Mouse (Mus musculus) macrophage (primary cell): ENCODE results near the gene Sectm1a. TPM values are rescaled to one million over a fixed set of nuclear protein-coding genes. Genes with fewer than 3 reads are reported as not detected.
"Not testable (repeated sequence)": the region's sequence is repeated elsewhere in the genome, so short reads cannot be mapped to it uniquely, and the experiment has no call there.

Experiments
- H3K27ac ChIP-seq: fragments of 350-480 bp; formaldehyde crosslinking; 2 replicates; pipeline ENCODE4 v1.9.0; 2021
- H3K36me3 ChIP-seq: fragments of 350-480 bp; formaldehyde crosslinking; 2 replicates; pipeline ENCODE4 v1.9.0; 2021; ENCODE audit errors: inconsistent target
- H3K4me3 ChIP-seq: fragments of 350-480 bp; formaldehyde crosslinking; 2 replicates; pipeline ENCODE4 v1.9.0; 2021; ENCODE audit errors: inconsistent target
- H3K79me2 ChIP-seq: fragments of 350-480 bp; formaldehyde crosslinking; 2 replicates; pipeline ENCODE4 v1.9.0; 2021; ENCODE audit errors: inconsistent target
- WGBS: methylation state at CpG from one replicate; pipeline ENCODE4 v1.1.7; 2026; ENCODE audit warnings: inconsistent platforms; ENCODE audit not compliant: missing documents; 5-methylcytosine and 5-hydroxymethylcytosine counted together
- polyA plus RNA-seq: library from polyadenylated mRNA; stranded (reverse); fragments of 250-400 nt; gene quantifications from 3 replicates; pipeline ENCODE4 v1.2.4, GENCODE M21; 2018; ENCODE audit warnings: inconsistent platforms

Sectm1a gene
- polyA plus RNA-seq, 1 experiment from 2014 or later: not detected

DNA sequence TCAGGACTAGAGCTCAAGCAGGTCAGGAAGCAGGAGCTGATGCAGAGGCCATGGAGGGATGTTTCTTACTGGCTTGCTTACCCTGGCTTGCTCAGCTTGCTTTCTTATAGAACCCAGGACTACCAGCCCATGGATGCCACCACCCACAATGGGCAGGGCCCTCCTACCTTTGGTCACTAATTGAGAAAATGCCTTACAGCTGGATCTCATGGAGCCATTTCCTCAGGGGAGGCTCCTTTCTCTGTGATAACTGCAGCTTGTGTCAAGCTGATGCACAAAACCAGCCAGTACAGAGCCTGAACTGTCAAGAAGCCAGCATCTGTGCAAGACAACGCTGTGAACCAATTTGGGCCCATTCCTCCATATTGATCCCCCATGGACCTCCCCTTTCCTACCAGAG, 26.2 kb upstream of the Sectm1a start:
- not testable (repeated sequence) for H3K4me3 ChIP-seq, H3K36me3 ChIP-seq, H3K79me2 ChIP-seq, H3K27ac ChIP-seq
- 88% methylated on average over 1 of the region's 1 CpGs for WGBS

DNA sequence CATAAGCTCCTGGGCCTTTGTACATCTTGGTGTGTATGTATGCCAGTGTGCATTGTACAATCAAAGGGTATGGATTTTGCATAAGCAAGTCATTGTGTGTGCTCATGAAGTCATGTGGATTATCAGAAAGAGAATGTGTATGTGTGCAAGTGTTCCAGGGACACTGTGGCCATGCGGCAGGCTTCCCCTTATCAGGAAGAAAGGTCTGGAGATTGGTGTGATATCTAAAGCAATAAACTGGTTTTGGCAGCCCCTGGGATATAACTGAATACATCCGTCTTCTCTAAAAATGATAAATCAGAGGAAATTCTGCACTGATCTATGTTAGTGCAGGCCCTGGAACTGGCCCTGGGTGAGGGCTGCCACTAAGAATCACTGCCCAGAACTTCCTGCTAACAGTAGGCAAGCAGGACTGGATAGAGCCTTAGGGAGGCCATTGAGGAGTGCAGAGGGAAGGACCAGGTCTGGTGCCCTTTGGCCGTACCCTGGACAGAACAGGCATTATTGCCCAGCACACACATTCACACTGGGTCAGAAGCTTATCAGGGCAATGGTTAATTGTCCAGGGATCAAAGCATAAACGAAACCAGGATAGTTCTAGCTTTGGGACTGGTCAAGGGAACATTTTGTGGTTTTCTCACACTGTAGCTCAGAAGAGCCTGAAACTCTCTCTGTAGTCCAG, 20.2 kb upstream of the Sectm1a start:
- 84% methylated on average over 4 of the region's 4 CpGs for WGBS
- Histone ChIP-seq H3K36me3 (no peaks in the 10 kb centered on the region), H3K27ac (no peak overlapping the region), H3K4me3 (no peak overlapping the region), H3K79me2 (no peaks in the 10 kb centered on the region)

DNA sequence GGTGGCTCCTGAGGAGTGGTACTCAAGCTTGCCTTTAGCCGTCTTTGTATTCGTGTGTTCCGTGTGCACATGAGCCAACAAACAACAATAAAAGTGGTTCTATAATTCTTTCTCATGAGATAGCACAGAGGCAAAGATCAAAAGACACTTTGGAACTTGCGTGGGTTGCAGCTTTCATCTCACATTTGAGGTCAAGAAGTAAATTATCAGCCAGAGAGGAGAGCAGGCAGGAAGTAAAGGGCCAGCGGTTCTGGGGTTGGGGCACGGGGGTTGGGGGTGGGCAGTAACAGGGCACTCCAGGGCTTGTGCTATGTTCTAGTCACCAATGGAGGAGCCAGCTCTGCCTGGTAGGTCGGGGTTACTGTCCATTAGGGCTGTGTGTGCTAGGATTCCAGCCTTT, 19.7 kb upstream of the Sectm1a start:
- H3K27ac ChIP-seq: no peak overlapping the region
- H3K36me3 ChIP-seq: no peaks in the 10 kb centered on the region
- 72% methylated on average over 7 of the region's 7 CpGs for WGBS
- no peak overlapping the region for H3K4me3 ChIP-seq
- no peaks in the 10 kb centered on the region for H3K79me2 ChIP-seq

DNA sequence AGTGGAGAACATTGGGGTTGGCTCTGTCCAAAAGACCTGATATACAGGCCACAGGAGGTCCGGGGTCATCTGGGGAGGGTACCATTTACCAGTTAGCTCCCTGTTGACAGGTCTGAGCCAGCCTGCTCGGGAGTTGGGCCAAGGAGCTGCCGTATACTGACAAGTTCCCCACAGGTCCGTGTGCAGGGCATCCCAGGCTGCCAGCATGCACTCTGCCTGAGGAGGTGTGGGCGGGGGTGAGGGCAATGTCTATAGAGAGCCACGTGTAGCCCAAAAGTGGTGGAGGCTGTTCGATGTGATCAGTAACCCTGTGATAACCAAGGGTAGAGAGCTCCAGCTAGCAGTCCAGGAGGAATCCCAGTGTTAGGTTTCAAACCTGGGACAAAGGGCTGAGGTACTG, 18.7 kb upstream of the Sectm1a start:
- H3K4me3 ChIP-seq: no peak overlapping the region
- WGBS: 46% methylated on average over 7 of the region's 7 CpGs
- H3K36me3 ChIP-seq: no peaks in the 10 kb centered on the region
- H3K27ac ChIP-seq: no peak overlapping the region
- H3K79me2 ChIP-seq: no peaks in the 10 kb centered on the region

DNA sequence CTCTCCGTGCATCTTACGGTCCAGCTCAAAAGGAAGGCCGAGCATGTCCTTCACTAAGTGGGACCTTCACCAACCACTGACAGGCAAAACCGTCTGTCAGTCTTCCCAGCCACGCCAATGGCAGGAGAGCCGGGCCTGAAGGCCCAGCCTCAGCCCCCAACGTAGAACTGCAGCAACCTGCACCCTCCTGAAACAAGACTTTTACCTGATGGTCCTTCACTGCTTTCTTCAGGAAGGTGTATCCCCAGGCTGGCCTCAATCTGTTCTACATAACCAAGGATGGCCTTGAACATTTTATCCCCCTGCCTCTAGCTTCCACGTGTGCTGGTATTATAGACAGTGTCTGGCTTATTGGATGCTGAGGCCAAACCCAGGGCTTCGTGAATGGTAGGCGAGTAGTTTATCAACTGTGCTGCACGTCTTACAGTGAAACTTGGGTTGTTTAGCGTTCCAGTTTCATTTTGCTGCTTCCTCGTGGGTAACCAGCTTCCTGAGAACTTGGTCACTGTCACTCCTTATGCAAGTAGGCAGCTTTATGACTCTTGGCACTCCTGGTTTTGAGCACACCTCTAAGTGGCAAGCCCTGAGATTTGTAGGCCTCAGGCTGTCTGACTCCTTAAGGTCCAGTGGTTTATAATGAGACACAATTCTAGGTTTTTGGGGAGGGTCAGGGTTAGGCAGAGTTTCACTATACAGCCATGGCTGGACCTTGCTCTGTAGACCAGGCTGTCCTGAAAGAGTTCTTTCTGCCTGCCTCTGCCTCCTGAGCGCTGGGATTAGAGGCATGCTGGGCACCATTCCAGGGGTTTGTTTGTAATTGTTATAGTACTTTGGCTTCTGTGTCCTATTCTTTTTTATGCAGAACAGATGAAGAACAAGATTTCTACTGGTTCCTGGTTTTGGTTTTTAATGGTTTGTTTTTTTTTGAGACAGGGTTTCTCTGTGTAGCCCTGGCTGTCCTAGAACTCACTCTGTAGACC, 11.9 kb upstream of the Sectm1a start:
- no peak overlapping the region for H3K27ac ChIP-seq
- H3K79me2 ChIP-seq: no peaks in the 10 kb centered on the region
- WGBS: 72% methylated on average over 14 of the region's 14 CpGs
- no peaks in the 10 kb centered on the region for H3K36me3 ChIP-seq
- no peak overlapping the region for H3K4me3 ChIP-seq

DNA sequence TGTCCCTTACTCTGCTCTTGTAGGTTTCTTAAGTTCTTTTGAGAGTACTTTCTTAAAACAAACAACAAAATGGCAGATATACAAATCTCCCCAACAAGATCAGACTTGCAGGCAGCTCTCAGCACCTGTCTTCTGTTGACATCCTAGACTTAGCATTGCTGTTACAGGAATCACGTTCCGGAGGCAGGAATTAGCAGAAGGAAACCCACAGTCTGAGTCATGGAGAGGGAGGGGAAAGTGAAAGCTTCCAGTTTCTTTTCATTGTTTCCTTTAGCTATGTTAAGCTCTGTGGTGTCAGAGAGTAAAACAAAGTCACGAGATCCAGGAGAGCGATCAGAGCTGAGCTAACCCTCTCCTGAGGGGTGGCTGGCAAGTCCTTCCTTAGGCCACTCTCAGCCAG, 9.9 kb upstream of the Sectm1a start:
- WGBS: 13% methylated on average over 4 of the region's 4 CpGs
- no peak overlapping the region for H3K27ac ChIP-seq
- no peaks in the 10 kb centered on the region for H3K79me2 ChIP-seq
- H3K36me3 ChIP-seq: no peaks in the 10 kb centered on the region
- H3K4me3 ChIP-seq: no peak overlapping the region

DNA sequence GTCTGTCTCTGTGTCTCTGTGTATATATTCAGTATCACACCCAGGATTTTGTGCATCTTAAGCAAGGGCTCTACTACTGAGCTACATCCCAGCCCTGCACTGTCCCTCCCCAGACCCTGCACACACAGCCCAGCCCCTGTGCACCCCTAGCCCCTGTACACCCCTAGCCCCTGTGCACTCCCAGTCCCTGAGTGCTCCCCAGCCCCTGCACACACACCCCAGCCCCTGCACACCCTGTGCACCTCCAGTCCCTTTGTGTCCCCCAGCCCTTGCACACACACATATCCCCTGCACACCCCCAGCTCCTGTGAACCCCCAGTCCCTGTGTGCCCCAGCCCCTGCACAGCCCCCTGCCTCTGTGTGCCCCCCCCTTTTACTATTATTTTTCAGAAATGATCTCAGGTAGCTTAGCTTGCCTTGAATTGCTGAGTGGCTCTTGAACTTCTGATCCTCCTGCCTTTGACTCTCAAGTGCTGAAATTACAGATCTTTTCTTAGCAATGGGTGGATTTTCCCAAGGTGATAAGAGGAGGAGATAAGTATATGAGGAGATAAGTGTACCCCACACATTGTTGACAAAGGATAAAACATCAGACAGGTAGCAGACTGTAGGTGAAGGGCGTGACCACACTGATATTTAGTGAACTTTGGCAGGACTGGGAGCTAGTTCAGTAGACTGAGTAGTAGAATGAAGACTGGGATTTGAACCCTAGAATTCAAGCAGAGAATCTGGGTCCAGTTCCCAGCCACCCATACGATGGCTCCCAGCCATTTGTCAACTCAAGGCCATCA, 8.9 kb upstream of the Sectm1a start:
- Histone ChIP-seq H3K36me3 (no peaks in the 10 kb centered on the region), H3K4me3 (no peak overlapping the region), H3K27ac (no peak overlapping the region), H3K79me2 (no peaks in the 10 kb centered on the region)
- WGBS: 89% methylated on average over 2 of the region's 2 CpGs

DNA sequence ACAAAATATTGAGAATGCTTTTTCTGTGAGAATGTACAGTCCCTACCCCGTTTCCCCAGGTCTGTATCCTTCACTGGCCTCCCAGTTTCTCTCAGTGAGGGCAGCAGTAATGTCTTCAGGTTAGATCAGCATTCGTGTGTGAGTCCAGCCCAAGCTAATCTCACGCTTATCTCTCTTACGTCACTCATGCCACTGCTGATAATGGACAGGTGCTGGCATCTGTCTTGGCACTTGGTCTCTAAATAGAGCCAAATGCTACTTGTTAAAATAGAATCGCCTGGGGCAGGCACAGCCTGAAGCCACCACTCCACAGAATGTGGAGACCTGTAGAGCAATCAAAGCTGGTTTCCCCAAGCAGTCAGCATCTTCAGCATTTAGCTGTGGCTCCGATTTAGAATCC, 8.0 kb upstream of the Sectm1a start:
- WGBS: 90% methylated on average over 6 of the region's 6 CpGs
- Histone ChIP-seq H3K79me2 (no peaks in the 10 kb centered on the region), H3K36me3 (no peaks in the 10 kb centered on the region), H3K4me3 (no peak overlapping the region), H3K27ac (no peak overlapping the region)

DNA sequence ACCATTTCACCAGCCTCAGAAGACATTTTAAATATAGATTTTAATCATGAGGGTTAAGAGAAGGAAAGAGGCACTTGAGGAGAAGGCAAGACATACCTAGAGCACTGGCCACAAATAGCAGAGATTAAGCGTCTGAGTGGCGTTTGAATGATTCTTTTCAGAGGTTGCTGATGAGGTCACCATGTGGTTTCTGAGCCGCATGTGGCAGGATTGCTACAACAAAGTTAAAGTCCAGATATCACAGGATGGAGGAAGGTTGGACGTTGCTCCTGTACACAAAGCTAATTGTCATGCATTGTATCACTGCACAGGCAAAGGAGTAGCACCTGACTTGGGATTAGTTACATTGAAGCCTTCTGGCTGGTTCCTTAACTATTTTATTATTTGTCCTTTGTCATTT, 5.3 kb upstream of the Sectm1a start:
- Histone ChIP-seq H3K4me3 (no peak overlapping the region), H3K27ac (no peak overlapping the region), H3K79me2 (no peaks in the 10 kb centered on the region), H3K36me3 (no peaks in the 10 kb centered on the region)
- WGBS: 50% methylated on average over 4 of the region's 4 CpGs

DNA sequence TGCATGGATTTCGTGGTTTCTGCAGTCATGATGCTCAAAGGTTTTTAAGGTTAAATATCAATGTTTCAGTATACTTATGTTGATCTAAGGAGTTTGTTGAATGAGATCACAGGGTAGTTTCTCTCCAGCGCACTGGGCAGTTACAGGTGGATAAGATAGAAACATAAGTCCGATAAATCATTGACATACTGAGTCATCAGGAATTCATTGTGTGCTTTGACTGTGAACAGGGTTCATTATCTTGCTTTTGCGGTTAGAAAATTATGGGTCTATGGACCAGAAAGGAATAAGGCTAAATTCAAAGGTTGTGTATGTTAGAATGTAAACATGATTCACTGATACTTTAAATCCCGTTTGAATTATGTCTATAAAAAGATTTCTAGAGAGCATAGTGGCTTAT, 4.2 kb upstream of the Sectm1a start:
- H3K36me3 ChIP-seq: no peaks in the 10 kb centered on the region
- 94% methylated on average over 5 of the region's 5 CpGs for WGBS
- no peak overlapping the region for H3K4me3 ChIP-seq
- no peak overlapping the region for H3K27ac ChIP-seq
- H3K79me2 ChIP-seq: no peaks in the 10 kb centered on the region

DNA sequence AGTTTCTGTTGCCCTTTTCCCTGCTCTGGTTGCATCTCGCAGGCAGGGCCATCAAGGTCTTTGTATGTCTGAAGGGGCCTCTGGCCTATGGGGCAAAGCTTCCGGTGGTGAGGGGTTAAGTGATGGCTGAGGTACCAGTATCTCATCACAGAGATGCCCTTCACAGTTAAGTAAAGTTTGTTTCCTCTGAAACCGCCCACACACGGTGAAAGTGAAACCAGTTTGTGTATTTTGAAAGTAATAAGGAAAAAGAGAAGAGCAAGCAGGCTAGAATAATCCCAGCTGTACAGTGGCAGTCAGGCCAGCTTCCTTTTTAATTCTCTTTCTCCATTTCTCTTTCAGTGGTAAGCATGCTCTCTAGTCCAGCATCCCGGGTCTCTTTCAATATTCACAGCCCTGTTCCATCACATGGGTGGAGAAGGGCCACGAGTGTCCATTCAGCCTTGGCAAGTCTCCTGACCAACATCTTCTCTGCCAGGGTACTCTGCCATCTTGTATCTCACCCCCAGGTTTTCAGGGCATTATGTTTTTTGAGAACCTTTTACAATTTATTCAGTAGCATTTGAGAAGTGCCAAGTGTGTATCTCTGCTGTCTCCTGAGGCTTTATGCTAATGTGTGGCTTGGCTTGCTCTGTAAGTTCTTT, 2.0 kb upstream of the Sectm1a start:
- Histone ChIP-seq H3K36me3 (no peaks in the 10 kb centered on the region), H3K4me3 (peak overlapping the region; percentile 8; the same call in 1 of the 2 replicates), H3K27ac (peak overlapping the region; percentile 58), H3K79me2 (no peaks in the 10 kb centered on the region)
- WGBS: 3% methylated on average over 6 of the region's 6 CpGs

DNA sequence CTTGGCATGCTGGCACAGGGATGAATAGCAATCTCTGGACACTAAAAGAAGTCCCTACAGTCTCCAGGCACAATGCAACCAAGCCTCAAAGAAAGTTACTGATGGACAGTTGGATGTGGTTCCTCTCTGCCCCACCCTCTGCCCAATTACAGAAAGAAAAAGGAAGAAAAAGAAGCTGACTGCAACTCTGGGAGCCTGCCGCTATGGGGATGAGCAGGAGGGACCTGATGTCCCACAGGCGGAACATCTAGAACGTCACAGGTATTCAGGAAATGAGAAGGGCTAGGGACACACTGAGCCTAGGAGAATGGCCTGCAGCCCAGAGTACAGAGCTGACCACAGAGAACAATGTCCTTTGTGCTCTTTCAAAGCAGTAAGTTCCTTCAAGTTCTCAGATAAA, 1.2 kb upstream of the Sectm1a start:
- WGBS: 18% methylated on average over 3 of the region's 3 CpGs
- Histone ChIP-seq H3K27ac (peak overlapping the region; percentile 58), H3K79me2 (no peaks in the 10 kb centered on the region), H3K4me3 (peak overlapping the region; percentile 8; the same call in 1 of the 2 replicates), H3K36me3 (no peaks in the 10 kb centered on the region)

DNA sequence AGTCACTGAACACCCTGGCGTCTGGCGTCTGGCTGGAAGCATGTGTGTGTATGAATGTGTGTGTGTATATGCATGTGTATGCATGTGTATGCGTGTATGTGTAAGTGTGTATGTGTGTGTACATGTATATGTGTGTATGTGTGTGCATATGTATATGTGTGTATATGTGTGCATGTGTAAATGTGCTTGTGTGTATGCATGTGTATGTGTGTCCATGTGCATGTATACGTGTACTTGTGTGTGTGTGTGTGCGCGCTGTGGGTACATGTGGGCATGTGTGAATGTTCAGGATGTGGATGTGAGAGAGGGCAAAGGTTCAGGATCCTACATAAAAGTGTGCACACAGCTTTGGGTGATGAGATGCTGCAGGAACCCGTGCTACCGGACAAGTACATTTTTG, 690 bp downstream of the Sectm1a start:
- no peaks in the 10 kb centered on the region for H3K36me3 ChIP-seq
- 89% methylated on average over 8 of the region's 8 CpGs for WGBS
- H3K27ac ChIP-seq: no peak overlapping the region
- H3K79me2 ChIP-seq: no peaks in the 10 kb centered on the region
- H3K4me3 ChIP-seq: no peak overlapping the region

DNA sequence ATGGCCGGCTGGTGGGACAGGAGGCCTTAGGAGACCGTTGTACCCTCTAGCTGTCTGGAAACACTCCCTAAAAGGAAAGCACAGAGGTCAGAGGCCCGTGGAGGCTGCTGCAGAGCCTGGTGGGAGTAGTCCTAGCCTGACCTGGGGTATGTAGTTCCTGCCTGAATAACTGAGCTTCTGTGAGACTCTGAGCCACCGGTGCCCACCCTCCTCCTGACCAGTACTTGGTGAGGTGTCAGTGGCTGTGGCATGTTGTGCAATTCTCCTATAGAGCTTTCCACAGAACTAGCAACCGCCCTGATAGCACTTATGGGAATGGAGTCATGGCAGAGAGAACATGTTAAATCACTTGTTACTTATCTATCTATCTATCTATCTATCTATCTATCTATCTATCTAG, 5.4 kb downstream of the Sectm1a start:
- no peaks in the 10 kb centered on the region for H3K36me3 ChIP-seq
- 56% methylated on average over 5 of the region's 5 CpGs for WGBS
- no peaks in the 10 kb centered on the region for H3K79me2 ChIP-seq
- no peak overlapping the region for H3K4me3 ChIP-seq
- H3K27ac ChIP-seq: no peak overlapping the region
